Mouse (Mus musculus) midbrain, embryonic 14.5 days (tissue): ENCODE results near the gene Nup54. TPM values are rescaled to one million over a fixed set of nuclear protein-coding genes. Genes with fewer than 3 reads are reported as not detected.

Source experiments
- ATAC-seq: fragments of 200-750 bp; cut with Nextera tagmentation; 2 replicates; pipeline ENCODE4 v1.8.0; 2017; ENCODE audit warnings: moderate number of reproducible peaks, moderate library complexity; ENCODE audit not compliant: low FRiP score, low TSS enrichment
- DNase-seq: peaks from one replicate; pipeline ENCODE4 v3.0.0-alpha.2; 2015
- H3K27ac ChIP-seq: fragments of 300-500 bp; sonication (generic); replicated peaks from 2 replicates; pipeline ENCODE4 v1.5.1; 2014; ENCODE audit warnings: mild to moderate bottlenecking, low read depth, low read length, moderate library complexity
- H3K27me3 ChIP-seq: fragments of 300-500 bp; sonication (generic); 2 replicates; pipeline ENCODE4 v1.6.1; 2014; ENCODE audit warnings: low read length, control low read depth, mixed read lengths; ENCODE audit not compliant: control insufficient read depth, insufficient read depth
- H3K36me3 ChIP-seq: fragments of 300-500 bp; sonication (generic); 2 replicates; pipeline ENCODE4 v1.6.1; 2014; ENCODE audit warnings: low read length, control low read depth; ENCODE audit not compliant: control insufficient read depth, insufficient read depth
- H3K4me1 ChIP-seq: fragments of 300-500 bp; sonication (generic); 2 replicates; pipeline ENCODE4 v1.6.1; 2014; ENCODE audit warnings: mild to moderate bottlenecking, antibody characterized with exemption, low read length, control low read depth; ENCODE audit not compliant: control insufficient read depth, insufficient read depth
- H3K4me2 ChIP-seq: fragments of 300-500 bp; sonication (generic); 2 replicates; pipeline ENCODE4 v1.6.1; 2014; ENCODE audit warnings: mild to moderate bottlenecking, low read length, moderate library complexity
- H3K4me3 ChIP-seq: fragments of 300-500 bp; sonication (generic); replicated peaks from 2 replicates; pipeline ENCODE4 v1.5.1; 2014; ENCODE audit warnings: low read depth, low read length
- H3K9ac ChIP-seq: fragments of 300-500 bp; sonication (generic); replicated peaks from 2 replicates; pipeline ENCODE4 v1.6.1; 2014; ENCODE audit warnings: mild to moderate bottlenecking, low read length, moderate library complexity
- H3K9me3 ChIP-seq: fragments of 300-500 bp; sonication (generic); 2 replicates; pipeline ENCODE4 v1.6.1; 2016; ENCODE audit warnings: low read length, control low read depth, mixed read lengths; ENCODE audit not compliant: control insufficient read depth
- WGBS: fragments of 180-500 bp; shearing (Covaris S2); extraction: QIAGEN DNeasy Blood & Tissue Kit; methylation state at CpG from one replicate; pipeline ENCODE4 v1.1.7; 2014; 5-methylcytosine and 5-hydroxymethylcytosine counted together
- polyA plus RNA-seq: library from polyadenylated mRNA; unstranded; fragments of >200 nt; fragmentation: Nextera tagmentation; extraction: Ambion mirVana; gene quantifications from 2 replicates; pipeline ENCODE4 v1.2.1, GENCODE M21; 2014

The Nup54 gene
- polyA plus RNA-seq, 1 experiment from 2014 or later, result 61.4 TPM

GRCm38 (mm10) chr5:92434070-92434469 lies 949 bp downstream of the Nup54 start:
- Histone ChIP-seq H3K36me3 (peaks cover 10% of the 10 kb centered on the region), H3K27ac (no peak overlapping the region), H3K4me2 (peak overlapping the region; percentile 94), H3K27me3 (no peaks in the 10 kb centered on the region), H3K4me3 (peak overlapping the region; percentile 75), H3K9ac (peak overlapping the region; percentile 90), H3K9me3 (no peaks in the 10 kb centered on the region), H3K4me1 (peaks cover 12% of the 10 kb centered on the region; the same call in 1 of the 2 replicates)
- no peak for DNase-seq
- 1% methylated on average over 12 of the region's 12 CpGs for WGBS
- ATAC-seq, result no peak

GRCm38 (mm10) chr5:92431611-92432010 lies 3.4 kb downstream of the Nup54 start:
- no peak overlapping the region for H3K27ac ChIP-seq
- H3K36me3 ChIP-seq, result peaks cover 34% of the 10 kb centered on the region
- DNase-seq (no peak), ATAC-seq (no peak)
- H3K9ac ChIP-seq, result no peak overlapping the region
- no peaks in the 10 kb centered on the region for H3K9me3 ChIP-seq
- no peak overlapping the region for H3K4me3 ChIP-seq
- no peak overlapping the region for H3K4me2 ChIP-seq
- WGBS, result 84% methylated on average over 7 of the region's 7 CpGs
- H3K4me1 ChIP-seq, result peaks cover 12% of the 10 kb centered on the region; the same call in 1 of the 2 replicates
- H3K27me3 ChIP-seq, result no peaks in the 10 kb centered on the region

- WGBS, result 90% methylated on average over 5 of the region's 5 CpGs
- Histone ChIP-seq H3K27ac (no peak overlapping the region), H3K27me3 (no peaks in the 10 kb centered on the region), H3K36me3 (peaks cover 36% of the 10 kb centered on the region), H3K4me2 (no peak overlapping the region), H3K9me3 (no peaks in the 10 kb centered on the region), H3K4me3 (no peak overlapping the region), H3K4me1 (peaks cover 12% of the 10 kb centered on the region; the same call in 1 of the 2 replicates), H3K9ac (no peak overlapping the region)
- ATAC-seq (no peak), DNase-seq (no peak)
Observed at GRCm38 (mm10) chr5:92430723-92431122, 4.3 kb downstream of the Nup54 start.

GRCm38 (mm10) chr5:92424126-92424525 lies 10.9 kb downstream of the Nup54 start:
- H3K27ac ChIP-seq, result no peak overlapping the region
- no peak overlapping the region for H3K9ac ChIP-seq
- whole genome bisulfite sequencing, result 95% methylated on average over 11 of the region's 11 CpGs
- ATAC-seq (no peak), DNase-seq (no peak)
- no peaks in the 10 kb centered on the region for H3K27me3 ChIP-seq
- no peaks in the 10 kb centered on the region for H3K4me1 ChIP-seq
- H3K4me2 ChIP-seq, result no peak overlapping the region
- no peak overlapping the region for H3K4me3 ChIP-seq
- peaks cover 86% of the 10 kb centered on the region for H3K36me3 ChIP-seq
- H3K9me3 ChIP-seq, result no peaks in the 10 kb centered on the region

- Histone ChIP-seq H3K4me2 (no peak overlapping the region), H3K9me3 (no peaks in the 10 kb centered on the region), H3K27me3 (no peaks in the 10 kb centered on the region), H3K4me3 (no peak overlapping the region), H3K4me1 (no peaks in the 10 kb centered on the region), H3K9ac (no peak overlapping the region), H3K27ac (no peak overlapping the region), H3K36me3 (peaks cover 45% of the 10 kb centered on the region)
- 86% methylated on average over 8 of the region's 8 CpGs for WGBS
- DNase-seq (no peak), ATAC-seq (no peak)
Observed at GRCm38 (mm10) chr5:92413982-92414375, 21.0 kb downstream of the Nup54 start.

- Histone ChIP-seq H3K9ac (no peak overlapping the region), H3K4me2 (no peak overlapping the region), H3K27ac (no peak overlapping the region), H3K9me3 (no peaks in the 10 kb centered on the region), H3K4me1 (no peaks in the 10 kb centered on the region), H3K4me3 (no peak overlapping the region), H3K27me3 (no peaks in the 10 kb centered on the region), H3K36me3 (peaks cover 41% of the 10 kb centered on the region)
- no peak for ATAC-seq
- no peak for DNase-seq
- WGBS, result 87% methylated on average over 11 of the region's 11 CpGs
Observed at GRCm38 (mm10) chr5:92413271-92413981, 21.6 kb downstream of the Nup54 start.

GRCm38 (mm10) chr5:92411461-92412140 lies 23.4 kb downstream of the Nup54 start:
- Histone ChIP-seq H3K9ac (no peak overlapping the region), H3K4me1 (no peaks in the 10 kb centered on the region), H3K36me3 (peaks cover 24% of the 10 kb centered on the region), H3K27ac (no peak overlapping the region), H3K27me3 (no peaks in the 10 kb centered on the region), H3K9me3 (no peaks in the 10 kb centered on the region), H3K4me3 (no peak overlapping the region), H3K4me2 (no peak overlapping the region)
- no peak for DNase-seq
- 75% methylated on average over 7 of the region's 7 CpGs for WGBS
- ATAC-seq, result no peak

DNA sequence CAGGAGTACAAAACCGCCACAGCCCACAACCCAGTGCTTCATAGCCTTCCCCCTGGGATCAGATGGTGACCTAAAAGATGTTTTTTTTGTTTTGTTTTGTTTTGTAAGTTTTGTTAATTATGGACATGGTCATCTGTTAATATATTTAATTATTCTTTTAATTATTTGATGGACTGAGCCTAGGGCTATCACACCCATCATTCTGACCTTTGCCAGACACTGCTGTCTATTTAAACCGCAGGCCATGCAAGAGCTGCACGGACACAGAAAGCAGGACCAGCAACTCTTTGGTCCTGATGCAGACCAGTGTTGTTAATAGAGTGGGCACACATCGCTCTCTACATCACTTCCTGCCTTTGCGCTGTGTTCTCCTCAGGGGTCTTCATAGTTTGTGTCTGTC lies 24.5 kb downstream of the Nup54 start:
- Histone ChIP-seq H3K4me2 (no peak overlapping the region), H3K27me3 (no peaks in the 10 kb centered on the region), H3K4me3 (no peak overlapping the region), H3K9me3 (no peaks in the 10 kb centered on the region), H3K36me3 (peaks cover 18% of the 10 kb centered on the region), H3K4me1 (no peaks in the 10 kb centered on the region), H3K9ac (no peak overlapping the region), H3K27ac (no peak overlapping the region)
- DNase-seq, result no peak
- WGBS, result 85% methylated on average over 5 of the region's 5 CpGs
- ATAC-seq, result no peak
